Mouse (Mus musculus): ENCODE data around the gene Ankrd17. TPM values are rescaled to one million over a fixed set of nuclear protein-coding genes. Genes with fewer than 3 reads are reported as not detected.

The Ankrd17 gene
- polyA plus RNA-seq, 1 experiment = 55.1 TPM

DNA sequence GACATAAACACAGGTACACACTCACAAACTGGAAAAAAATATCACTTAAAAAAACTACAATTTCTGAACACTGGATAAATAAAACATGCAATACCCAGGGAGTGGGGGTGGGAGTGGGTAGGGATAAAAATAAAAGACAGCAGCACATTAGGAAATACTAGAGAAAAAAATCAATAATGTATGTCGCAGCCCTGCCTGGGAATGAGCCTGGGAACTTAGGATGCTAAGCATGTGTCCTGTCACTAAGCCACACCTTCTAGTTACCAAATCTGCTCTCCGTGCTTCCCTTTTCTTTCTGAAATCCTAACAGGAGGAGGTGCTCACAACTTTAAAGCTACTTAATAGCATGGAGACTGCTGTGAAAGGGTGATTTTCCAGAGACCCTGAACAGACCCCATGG is 136.6 kb downstream of the Ankrd17 start:
- TF ChIP-seq CTCF (IDR thresholded peaks at IDR 0.05; ENCODE audit: extremely low read depth, insufficient read depth, low read length) = no peak
- TF ChIP-seq POLR2A (IDR thresholded peaks at IDR 0.05; ENCODE audit: extremely low read depth, insufficient read depth, low read length) = no peak
- Histone ChIP-seq H3K4me3 (ENCODE audit: insufficient read depth, low read length) (no peak overlapping the region), H3K27ac (ENCODE audit: insufficient read depth, low read length) (no peak overlapping the region), H3K4me1 (ENCODE audit: control insufficient read depth, insufficient read depth, low read length) (no peaks in the 10 kb centered on the region)

DNA sequence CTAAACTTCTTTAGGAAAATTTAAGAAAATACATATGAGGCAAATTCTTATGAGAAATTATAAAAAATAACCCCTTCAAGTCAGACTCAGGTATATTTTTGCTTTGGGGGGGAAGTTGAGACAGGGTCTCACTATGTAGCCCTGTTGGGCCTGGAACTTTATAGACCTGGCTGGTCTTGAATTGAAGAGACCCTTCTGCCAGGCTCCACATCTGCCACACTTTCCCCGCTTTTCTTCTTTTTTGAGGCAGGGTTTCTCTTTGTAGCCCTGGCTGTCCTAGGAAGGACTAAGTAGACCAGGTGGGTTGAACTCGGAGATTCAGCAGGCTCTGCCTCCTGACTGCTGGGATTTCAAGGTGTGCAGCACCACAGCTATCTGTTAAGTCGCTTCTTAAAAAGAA is 139.7 kb downstream of the Ankrd17 start:
- H3K27ac ChIP-seq (ENCODE audit: insufficient read depth, low read length) = no peak overlapping the region

DNA sequence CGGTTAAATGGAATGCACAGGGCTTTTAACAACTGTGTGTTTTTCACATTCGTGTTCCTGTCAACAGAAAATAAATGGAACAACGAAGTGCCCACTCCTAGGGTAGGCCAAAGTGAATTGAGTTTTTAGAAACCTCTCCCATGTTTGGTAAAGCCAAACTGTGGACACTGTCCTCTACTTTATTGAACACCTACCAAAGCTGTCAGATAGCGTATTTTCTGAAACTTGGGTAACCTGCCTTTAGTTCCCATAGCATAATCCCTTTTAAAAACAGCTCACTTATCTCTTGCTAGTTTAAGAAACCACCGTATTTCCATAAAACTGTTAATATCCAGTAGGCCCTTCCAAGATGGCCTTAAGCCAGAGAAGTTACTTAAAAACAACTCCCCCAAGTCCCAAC is 141.6 kb downstream of the Ankrd17 start:
- TF ChIP-seq POLR2A (IDR thresholded peaks at IDR 0.05; ENCODE audit: extremely low read depth, insufficient read depth, low read length) (no peak), CTCF (IDR thresholded peaks at IDR 0.05; ENCODE audit: extremely low read depth, insufficient read depth, low read length) (no peak)
- Histone ChIP-seq H3K27ac (ENCODE audit: insufficient read depth, low read length) (no peak overlapping the region), H3K4me1 (ENCODE audit: control insufficient read depth, insufficient read depth, low read length) (0 out of 2 replicates have a peak, but pooled peaks cover 3% of the 10 kb centered on the region), H3K4me3 (ENCODE audit: insufficient read depth, low read length) (no peak overlapping the region; the same call in 1 of the 2 replicates)

More for the DNA sequence above, 139.7 kb downstream of the Ankrd17 start:
- no peak overlapping the region for H3K4me3 ChIP-seq (ENCODE audit: insufficient read depth, low read length)
- TF ChIP-seq POLR2A (IDR thresholded peaks at IDR 0.05; ENCODE audit: extremely low read depth, insufficient read depth, low read length) = no peak
- TF ChIP-seq CTCF (IDR thresholded peaks at IDR 0.05; ENCODE audit: extremely low read depth, insufficient read depth, low read length) = no peak
- 0 out of 2 replicates have a peak, but pooled peaks cover 3% of the 10 kb centered on the region for H3K4me1 ChIP-seq (ENCODE audit: control insufficient read depth, insufficient read depth, low read length)

DNA sequence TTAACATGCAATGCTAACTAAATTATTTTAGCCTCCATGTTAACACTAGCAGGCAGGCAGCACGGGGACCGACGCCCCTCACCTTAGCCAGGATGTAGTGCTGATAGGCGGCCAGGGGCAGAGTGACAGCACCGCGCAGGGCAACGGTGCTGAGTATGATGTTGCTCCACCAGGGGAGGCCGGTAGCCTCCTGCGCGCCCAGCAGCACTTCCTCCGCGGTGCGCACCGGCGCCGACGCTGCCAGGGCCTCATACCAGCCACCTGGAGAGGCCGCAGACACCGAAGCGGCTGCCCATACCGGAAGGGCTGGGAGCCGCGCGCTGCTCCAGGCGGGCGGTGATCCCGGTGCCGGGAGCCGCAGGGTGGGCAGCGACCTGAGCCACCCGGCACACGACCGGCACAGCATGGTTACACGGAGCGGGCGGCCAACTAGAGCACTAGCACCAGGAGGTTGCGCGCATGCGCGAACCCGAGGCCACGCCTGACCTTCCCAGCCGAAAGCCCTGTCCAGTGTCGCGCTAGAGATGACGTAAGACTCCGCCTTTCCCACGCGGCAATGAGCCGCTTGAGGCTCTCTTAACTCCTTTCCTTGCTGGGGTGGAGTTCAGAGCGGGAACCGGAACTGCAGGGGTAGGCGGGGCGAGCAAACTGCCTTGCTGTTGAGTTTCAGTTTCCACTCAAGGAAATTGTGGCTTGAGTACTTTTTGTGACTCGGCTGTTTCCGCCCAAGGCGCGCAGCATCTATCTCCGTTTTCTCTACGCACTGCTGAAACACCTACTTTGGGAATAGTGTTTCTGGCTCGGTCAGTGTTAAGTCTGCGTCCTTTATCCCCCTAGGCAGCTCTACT is 142.6 kb downstream of the Ankrd17 start, which contains the start of gene Cox18:
Cox18 (minus strand) TSS at position 468 of the 848 bp plus-strand sequence.
- Histone ChIP-seq H3K4me1 (ENCODE audit: control insufficient read depth, insufficient read depth, low read length) (0 out of 2 replicates have a peak, but pooled peaks cover 3% of the 10 kb centered on the region), H3K4me3 (ENCODE audit: insufficient read depth, low read length) (peak within 1 kb of the TSS; percentile 83), H3K27ac (ENCODE audit: insufficient read depth, low read length) (peak within 1 kb of the TSS; percentile 51; the same call in 1 of the 2 replicates)
- TF ChIP-seq POLR2A (IDR thresholded peaks at IDR 0.05; ENCODE audit: extremely low read depth, insufficient read depth, low read length) (peak; percentile 82), CTCF (IDR thresholded peaks at IDR 0.05; ENCODE audit: extremely low read depth, insufficient read depth, low read length) (no peak)

DNA sequence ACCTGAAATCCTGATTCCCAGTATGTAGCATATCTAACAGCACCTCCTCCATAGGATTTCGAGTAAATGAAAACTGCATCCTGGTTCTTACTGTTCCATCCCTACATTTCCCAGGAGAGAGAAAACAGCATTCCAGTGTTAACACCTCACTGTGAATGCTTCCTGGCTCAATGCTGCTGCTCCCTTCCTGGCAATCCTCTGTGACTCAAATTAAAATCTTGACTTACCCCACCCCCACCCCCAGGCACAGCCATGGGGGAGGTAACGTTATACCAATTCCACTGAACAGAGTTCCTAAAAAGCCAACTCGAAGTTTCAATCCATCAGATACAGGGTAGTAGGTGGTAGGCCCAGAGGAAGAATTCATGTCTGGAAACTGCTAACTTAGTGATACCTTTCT is 143.4 kb downstream of the Ankrd17 start:
- 0 out of 2 replicates have a peak, but pooled peaks cover 3% of the 10 kb centered on the region for H3K4me1 ChIP-seq (ENCODE audit: control insufficient read depth, insufficient read depth, low read length)
- no peak for TF ChIP-seq CTCF (IDR thresholded peaks at IDR 0.05; ENCODE audit: extremely low read depth, insufficient read depth, low read length)
- TF ChIP-seq POLR2A (IDR thresholded peaks at IDR 0.05; ENCODE audit: extremely low read depth, insufficient read depth, low read length) = no peak
- no peak overlapping the region for H3K27ac ChIP-seq (ENCODE audit: insufficient read depth, low read length)
- H3K4me3 ChIP-seq (ENCODE audit: insufficient read depth, low read length) = peak overlapping the region; percentile 83

DNA sequence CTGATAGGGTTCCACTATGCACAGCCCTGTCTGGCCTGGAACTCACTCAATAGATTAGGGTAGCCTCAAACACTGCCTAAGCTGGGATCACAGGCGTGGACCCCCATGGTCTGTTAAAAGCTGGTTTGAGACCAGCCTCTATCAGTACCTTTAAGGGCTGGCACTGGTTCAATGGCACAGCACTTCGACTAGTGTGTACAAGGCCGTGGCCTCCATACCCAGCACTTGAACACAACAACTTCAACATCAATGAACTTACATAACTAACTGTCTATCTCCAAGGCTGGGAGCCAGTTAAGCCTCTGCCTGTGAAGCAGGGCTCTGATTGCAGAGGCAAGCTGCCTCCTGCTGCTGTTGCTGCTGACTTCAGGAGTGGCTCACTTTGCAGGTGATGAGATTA is 148.6 kb downstream of the Ankrd17 start:
- H3K27ac ChIP-seq (ENCODE audit: insufficient read depth, low read length) = no peak overlapping the region
- no peak overlapping the region for H3K4me3 ChIP-seq (ENCODE audit: insufficient read depth, low read length)
- TF ChIP-seq CTCF (IDR thresholded peaks at IDR 0.05; ENCODE audit: extremely low read depth, insufficient read depth, low read length) (no peak), POLR2A (IDR thresholded peaks at IDR 0.05; ENCODE audit: extremely low read depth, insufficient read depth, low read length) (no peak)
- 0 out of 2 replicates have a peak, but pooled peaks cover 3% of the 10 kb centered on the region for H3K4me1 ChIP-seq (ENCODE audit: control insufficient read depth, insufficient read depth, low read length)

DNA sequence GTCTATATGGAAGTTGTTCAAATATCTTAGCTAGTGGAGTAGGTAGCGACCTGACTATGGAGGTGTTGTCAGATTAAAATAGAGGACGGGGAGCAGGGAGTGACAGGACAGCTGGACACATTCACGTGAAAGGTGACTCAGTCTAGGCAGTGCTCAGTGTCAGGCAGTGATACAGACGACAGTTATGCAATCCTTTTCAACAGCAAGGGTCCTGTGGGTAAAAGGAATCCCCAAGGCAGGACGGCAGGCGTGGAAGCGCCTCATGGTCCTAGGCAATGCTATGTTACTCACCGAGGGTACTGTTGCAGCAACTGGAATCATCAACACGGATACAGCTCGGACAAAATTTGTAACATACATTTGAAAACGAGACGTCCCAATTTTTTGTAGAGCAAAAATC is 149.2 kb downstream of the Ankrd17 start:
- Histone ChIP-seq H3K27ac (ENCODE audit: insufficient read depth, low read length) (no peak overlapping the region), H3K4me1 (ENCODE audit: control insufficient read depth, insufficient read depth, low read length) (no peaks in the 10 kb centered on the region), H3K4me3 (ENCODE audit: insufficient read depth, low read length) (no peak overlapping the region)
- TF ChIP-seq CTCF (IDR thresholded peaks at IDR 0.05; ENCODE audit: extremely low read depth, insufficient read depth, low read length) (no peak), POLR2A (IDR thresholded peaks at IDR 0.05; ENCODE audit: extremely low read depth, insufficient read depth, low read length) (no peak)

DNA sequence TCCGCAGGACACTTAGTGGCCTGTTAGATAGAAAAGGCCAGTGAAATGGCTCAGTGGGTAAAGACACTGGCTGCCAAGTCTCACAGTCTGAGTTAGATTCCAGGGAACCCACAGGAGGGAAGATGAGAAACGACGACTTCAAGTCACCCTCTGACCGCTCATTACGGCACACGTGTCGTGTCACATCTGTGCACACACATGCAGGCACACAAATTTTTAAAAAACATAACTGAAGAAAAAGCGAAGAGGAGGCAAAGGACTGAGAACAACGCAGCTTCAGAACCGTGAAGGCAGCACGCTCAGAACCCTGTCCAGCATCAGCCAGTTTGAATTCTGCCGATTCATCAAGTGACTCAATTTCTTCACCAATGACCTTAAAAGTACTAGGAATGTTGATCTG is 153.0 kb downstream of the Ankrd17 start:
- Histone ChIP-seq H3K27ac (ENCODE audit: insufficient read depth, low read length) (no peak overlapping the region), H3K4me1 (ENCODE audit: control insufficient read depth, insufficient read depth, low read length) (no peaks in the 10 kb centered on the region), H3K4me3 (ENCODE audit: insufficient read depth, low read length) (no peak overlapping the region)
- TF ChIP-seq POLR2A (IDR thresholded peaks at IDR 0.05; ENCODE audit: extremely low read depth, insufficient read depth, low read length) = no peak
- TF ChIP-seq CTCF (IDR thresholded peaks at IDR 0.05; ENCODE audit: extremely low read depth, insufficient read depth, low read length) = no peak

DNA sequence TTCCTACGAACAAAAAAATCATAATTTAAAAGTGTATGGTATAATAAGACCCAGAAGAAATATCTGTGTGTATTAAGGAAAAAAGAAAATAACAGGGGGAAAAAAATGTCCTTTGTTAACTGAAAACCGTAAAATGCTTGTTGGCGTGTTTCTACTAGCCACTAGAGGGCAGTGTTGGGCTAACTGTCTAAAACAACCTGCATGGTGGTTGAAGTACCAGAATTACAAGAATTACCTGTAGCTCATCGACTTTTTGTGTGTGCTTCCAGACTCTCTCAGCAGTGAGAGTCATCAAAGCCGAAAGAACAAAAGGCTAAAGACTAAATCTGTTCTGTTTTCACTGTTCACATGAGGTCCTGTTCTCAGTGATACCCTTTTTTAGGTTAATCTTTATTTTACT is 163.2 kb downstream of the Ankrd17 start:
- no peaks in the 10 kb centered on the region for H3K4me1 ChIP-seq (ENCODE audit: control insufficient read depth, insufficient read depth, low read length)
- TF ChIP-seq CTCF (IDR thresholded peaks at IDR 0.05; ENCODE audit: extremely low read depth, insufficient read depth, low read length) = peak; percentile 60
- TF ChIP-seq POLR2A (IDR thresholded peaks at IDR 0.05; ENCODE audit: extremely low read depth, insufficient read depth, low read length) = no peak
- H3K27ac ChIP-seq (ENCODE audit: insufficient read depth, low read length) = no peak overlapping the region
- no peak overlapping the region for H3K4me3 ChIP-seq (ENCODE audit: insufficient read depth, low read length)
